Mouse (Mus musculus) lung, postnatal 0 days (tissue): ENCODE results near the gene Cyyr1.
A peak's percentile ranks its signal among the peaks of the same experiment; 100 is the strongest.

Experiments
- CTCF ChIP-seq: IDR thresholded peaks from 2 replicates; pipeline ENCODE4 v1.5.1; 2016; ENCODE audit warnings: antibody characterized with exemption, mild to moderate bottlenecking
- EP300 ChIP-seq: IDR thresholded peaks from 2 replicates; pipeline ENCODE4 v1.6.1; 2016; ENCODE audit warnings: antibody characterized with exemption, mild to moderate bottlenecking, control low read depth

DNA sequence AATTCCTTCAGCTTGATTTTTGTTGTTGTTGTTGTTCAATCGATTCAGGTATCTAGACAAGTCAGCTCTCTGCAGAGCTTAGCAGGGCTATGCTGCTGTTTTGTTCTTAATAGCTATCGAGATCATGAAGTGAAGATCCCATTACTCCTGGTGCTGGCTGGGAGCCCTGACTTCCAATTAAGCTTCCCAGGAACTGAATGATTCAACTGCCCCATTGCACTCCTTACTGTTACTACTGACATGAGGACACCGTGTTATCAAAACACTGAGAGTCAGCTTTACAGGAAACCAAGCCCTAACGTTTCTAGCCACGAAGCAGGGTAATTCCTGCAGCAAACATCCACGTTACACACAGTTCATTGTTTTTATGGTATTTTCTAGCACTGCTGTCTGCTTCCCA lies 6.7 kb downstream of the Cyyr1 start:
- TF ChIP-seq CTCF (no peak), EP300 (peak; percentile 92)
